Mouse (Mus musculus) T-helper 17 cell (primary cell): Measurements from ENCODE around the gene Vmn2r83.

Experiments
- in situ Hi-C, 2 experiments: fragments of 300-600 bp; cut with MboI, MseI; formaldehyde crosslinking; loops; 1 replicate in 1 of 2; 2 replicates in 1 of 2; pipeline ENCODE4 v1.15.1; 2025; ENCODE audit warnings: high pct_unique_total_duplicates in 2 of 2

Gene Vmn2r83

GRCm38 (mm10) chr10:79537781-79538180 lies 69.2 kb downstream of the Vmn2r83 start:
- in situ Hi-C loops = no loop called here

GRCm38 (mm10) chr10:79538323-79538722 lies 69.8 kb downstream of the Vmn2r83 start:
- in situ Hi-C loops = no loop called here

GRCm38 (mm10) chr10:79538873-79539272 lies 70.3 kb downstream of the Vmn2r83 start:
- in situ Hi-C loops = no loop called here

GRCm38 (mm10) chr10:79539701-79540495 lies 71.4 kb downstream of the Vmn2r83 start:
- in situ Hi-C loops = no loop called here

GRCm38 (mm10) chr10:79540746-79541145 lies 72.2 kb downstream of the Vmn2r83 start:
- in situ Hi-C loops = no loop called here

GRCm38 (mm10) chr10:79541522-79541921 lies 73.0 kb downstream of the Vmn2r83 start:
- in situ Hi-C loops = no loop called here

GRCm38 (mm10) chr10:79542171-79542570 lies 73.6 kb downstream of the Vmn2r83 start:
- in situ Hi-C loops = no loop called here
